Mouse (Mus musculus) kidney, embryonic 15.5 days (tissue): ENCODE results near the gene Kcnh7. TPM values are rescaled to one million over a fixed set of nuclear protein-coding genes. Genes with fewer than 3 reads are reported as not detected.

Source experiments
- ATAC-seq: fragments of 200-750 bp; cut with Nextera tagmentation; replicated peaks from 2 replicates; pipeline ENCODE4 v1.8.0; 2017; ENCODE audit warnings: moderate TSS enrichment; ENCODE audit not compliant: low FRiP score
- H3K27ac ChIP-seq: fragments of 300-500 bp; sonication (generic); 2 replicates; pipeline ENCODE4 v1.5.1; 2015; ENCODE audit warnings: mild to moderate bottlenecking, inconsistent platforms
- H3K27me3 ChIP-seq: fragments of 300-500 bp; sonication (generic); 2 replicates; pipeline ENCODE4 v1.6.1; 2015; ENCODE audit warnings: inconsistent platforms
- H3K36me3 ChIP-seq: fragments of 300-500 bp; sonication (generic); 2 replicates; pipeline ENCODE4 v1.6.1; 2015; ENCODE audit warnings: inconsistent platforms
- H3K4me1 ChIP-seq: fragments of 300-500 bp; sonication (generic); 2 replicates; pipeline ENCODE4 v1.6.1; 2015; ENCODE audit warnings: inconsistent platforms
- H3K4me2 ChIP-seq: fragments of 300-500 bp; sonication (generic); 2 replicates; pipeline ENCODE4 v1.6.1; 2015; ENCODE audit warnings: moderate library complexity, mild to moderate bottlenecking, inconsistent platforms
- H3K4me3 ChIP-seq: fragments of 300-500 bp; sonication (generic); replicated peaks from 2 replicates; pipeline ENCODE4 v1.5.1; 2015; ENCODE audit warnings: mild to moderate bottlenecking, inconsistent platforms
- H3K9ac ChIP-seq: fragments of 300-500 bp; sonication (generic); 2 replicates; pipeline ENCODE4 v1.6.1; 2015; ENCODE audit warnings: mild to moderate bottlenecking, inconsistent platforms
- H3K9me3 ChIP-seq: fragments of 300-500 bp; sonication (generic); replicated peaks from 2 replicates; pipeline ENCODE4 v1.6.1; 2016; ENCODE audit warnings: inconsistent platforms
- WGBS: fragments of 180-500 bp; shearing (Covaris S2); methylation state at CpG from one replicate; pipeline ENCODE4 v1.1.7; 2015; ENCODE audit warnings: mixed read lengths; 5-methylcytosine and 5-hydroxymethylcytosine counted together
- polyA plus RNA-seq: library from polyadenylated mRNA; unstranded; fragments of >200 nt; fragmentation: Nextera tagmentation; extraction: Ambion mirVana; gene quantifications from 2 replicates; pipeline ENCODE4 v1.2.1, GENCODE M21; 2015

The Kcnh7 gene
- polyA plus RNA-seq, 1 experiment from 2014 or later = 1.5 TPM

DNA sequence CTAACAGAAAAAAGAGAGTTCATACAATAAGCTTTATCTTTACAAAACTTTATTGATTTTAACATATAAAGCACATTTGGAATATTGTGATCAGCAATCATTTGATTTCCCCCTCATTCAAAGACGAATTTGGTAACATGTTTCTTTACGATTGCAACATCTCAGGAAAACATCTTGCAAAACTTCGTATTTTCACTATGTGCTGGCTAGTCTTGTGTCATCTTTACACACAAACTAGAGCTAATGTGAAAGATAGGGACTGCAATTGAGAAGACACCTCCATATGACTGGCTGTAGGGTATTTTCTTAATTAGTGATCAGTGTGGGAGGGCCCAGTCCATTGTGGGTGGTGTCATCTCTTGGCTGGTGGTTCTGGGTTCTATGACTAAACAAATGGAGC, 477.8 kb downstream of the Kcnh7 start:
- no peaks in the 10 kb centered on the region for H3K36me3 ChIP-seq
- H3K4me3 ChIP-seq = no peak overlapping the region
- H3K4me1 ChIP-seq = no peaks in the 10 kb centered on the region
- H3K27ac ChIP-seq = no peak overlapping the region
- H3K9ac ChIP-seq = no peak overlapping the region
- WGBS = 89% methylated on average over 3 of the region's 3 CpGs
- no peak overlapping the region for H3K4me2 ChIP-seq
- H3K27me3 ChIP-seq = no peaks in the 10 kb centered on the region
- H3K9me3 ChIP-seq = no peaks in the 10 kb centered on the region
- no peak for ATAC-seq

DNA sequence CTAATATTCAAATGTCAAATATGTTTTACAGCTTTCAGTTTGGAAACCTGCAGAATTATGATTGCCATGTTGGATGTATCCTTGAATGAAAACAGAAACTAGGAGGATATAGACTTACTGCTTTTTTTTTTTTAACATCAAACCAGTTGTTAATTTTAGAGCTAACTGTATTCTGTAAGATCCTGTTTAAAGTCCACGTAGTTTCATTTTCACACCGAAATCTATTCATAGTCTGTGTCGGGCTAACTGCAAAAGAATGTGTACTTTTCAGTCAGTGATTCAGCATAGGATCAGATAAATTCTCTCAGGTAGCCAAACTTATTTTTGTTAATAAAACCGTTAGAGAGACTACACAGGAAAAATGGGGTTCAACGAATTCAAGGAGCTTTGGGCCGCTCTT, 498.2 kb downstream of the Kcnh7 start:
- no peaks in the 10 kb centered on the region for H3K9me3 ChIP-seq
- 87% methylated on average over 6 of the region's 6 CpGs for WGBS
- H3K4me3 ChIP-seq = no peak overlapping the region
- H3K27ac ChIP-seq = no peak overlapping the region
- H3K36me3 ChIP-seq = no peaks in the 10 kb centered on the region
- no peaks in the 10 kb centered on the region for H3K27me3 ChIP-seq
- no peak overlapping the region for H3K9ac ChIP-seq
- no peak overlapping the region for H3K4me2 ChIP-seq
- no peaks in the 10 kb centered on the region for H3K4me1 ChIP-seq
- ATAC-seq = no peak

DNA sequence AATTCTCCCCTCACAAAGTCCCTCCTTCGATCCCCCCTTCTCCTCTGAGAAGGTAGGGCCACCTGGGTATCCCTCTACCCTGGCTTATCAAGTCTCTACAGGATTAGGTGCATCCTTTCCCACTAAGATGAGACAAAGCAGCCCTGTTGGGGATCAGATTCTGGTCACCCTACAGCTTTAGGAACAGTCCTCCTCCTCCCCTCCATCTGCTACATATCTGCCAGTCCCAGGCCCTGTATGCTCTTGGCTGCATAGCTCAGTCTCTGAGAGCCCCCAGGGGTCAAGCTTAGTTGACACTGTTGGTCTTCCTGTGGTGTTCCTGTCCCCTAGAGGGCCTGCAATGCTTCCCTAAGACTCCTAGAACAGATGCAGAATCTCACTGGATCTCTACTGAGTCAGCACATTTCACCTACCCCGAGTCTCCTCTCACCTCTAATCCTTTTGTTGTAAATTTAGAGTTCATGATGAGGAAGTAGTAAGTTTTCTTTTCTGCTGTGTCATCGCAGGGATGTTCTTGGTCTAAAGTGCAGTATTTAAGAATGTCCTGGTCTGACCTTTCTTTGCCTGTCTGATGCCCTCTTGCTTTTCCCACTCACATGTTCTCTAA, 499.0 kb downstream of the Kcnh7 start:
- ATAC-seq = 0 out of 2 replicates have a peak, but pooled peaks have one; percentile 29
- 46% methylated on average over 3 of the region's 3 CpGs for WGBS
- Histone ChIP-seq H3K4me2 (no peak overlapping the region), H3K4me1 (no peaks in the 10 kb centered on the region), H3K36me3 (no peaks in the 10 kb centered on the region), H3K4me3 (no peak overlapping the region), H3K27me3 (no peaks in the 10 kb centered on the region), H3K9me3 (no peaks in the 10 kb centered on the region), H3K9ac (no peak overlapping the region), H3K27ac (no peak overlapping the region)

DNA sequence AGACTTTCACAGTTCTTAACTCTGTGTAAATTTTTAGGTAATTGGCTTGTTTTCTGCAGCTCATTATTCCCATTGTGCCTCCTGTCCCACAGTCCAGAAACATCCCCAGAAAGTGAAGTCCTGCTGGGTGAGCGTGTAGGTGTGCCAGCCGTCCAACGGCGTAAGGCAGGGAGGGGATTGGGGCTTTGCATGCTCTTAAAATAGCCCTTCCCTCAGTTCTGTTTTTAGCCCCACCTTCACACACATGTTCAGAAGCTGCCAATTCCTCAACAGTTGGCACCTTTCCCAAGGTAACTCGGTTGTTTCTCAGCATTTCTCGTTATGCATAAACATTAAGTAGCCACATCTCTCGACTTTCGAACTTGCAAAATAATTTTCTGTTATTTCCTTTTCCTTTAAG, 502.4 kb downstream of the Kcnh7 start:
- Histone ChIP-seq H3K27ac (no peak overlapping the region), H3K4me3 (no peak overlapping the region), H3K36me3 (no peaks in the 10 kb centered on the region), H3K9ac (no peak overlapping the region), H3K27me3 (no peaks in the 10 kb centered on the region), H3K9me3 (no peaks in the 10 kb centered on the region), H3K4me2 (no peak overlapping the region), H3K4me1 (no peaks in the 10 kb centered on the region)
- 84% methylated on average over 8 of the region's 8 CpGs for WGBS
- ATAC-seq = no peak

DNA sequence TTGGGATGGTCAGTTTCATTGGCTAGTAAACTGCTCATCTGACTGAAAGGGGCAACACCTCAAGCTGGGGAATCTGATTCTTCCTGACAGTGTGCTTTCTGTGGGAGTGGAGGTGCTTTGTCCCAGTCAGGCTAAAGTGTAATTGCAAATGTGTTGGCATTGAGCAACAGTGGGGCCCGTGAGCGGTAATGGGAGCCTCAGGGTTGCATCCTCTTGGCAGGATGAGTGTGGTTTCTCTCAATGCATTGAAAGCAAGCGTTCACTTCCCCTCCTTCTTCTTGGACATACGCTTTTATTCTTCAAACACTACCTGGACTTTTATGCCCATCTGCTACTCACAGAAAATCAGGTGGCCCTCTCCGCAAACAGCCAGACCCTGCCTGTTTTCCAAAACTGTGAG, 511.3 kb downstream of the Kcnh7 start:
- WGBS = 87% methylated on average over 5 of the region's 5 CpGs
- no peak overlapping the region for H3K9ac ChIP-seq

DNA sequence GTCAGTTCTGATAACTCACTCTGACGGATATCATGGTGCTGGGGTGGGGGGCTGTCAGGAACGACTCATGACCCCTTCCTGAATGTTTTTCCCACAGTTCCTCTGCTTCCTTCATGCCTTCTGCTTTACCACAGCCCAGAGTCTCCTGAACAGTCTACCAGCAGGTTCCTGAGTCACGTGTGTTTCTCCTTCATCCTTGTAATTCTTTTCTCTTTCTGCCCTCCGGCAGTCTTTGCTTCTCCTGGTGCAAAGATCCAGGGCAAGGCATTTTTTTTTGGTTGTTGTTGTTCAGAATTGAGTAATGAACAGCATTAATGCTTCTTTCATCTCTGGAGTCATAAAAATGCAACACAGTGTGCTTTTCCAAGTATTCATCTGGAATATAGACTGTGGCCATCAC, 513.3 kb downstream of the Kcnh7 start:
- Histone ChIP-seq H3K9ac (no peak overlapping the region), H3K4me2 (no peak overlapping the region), H3K4me1 (no peaks in the 10 kb centered on the region), H3K9me3 (no peaks in the 10 kb centered on the region), H3K27ac (no peak overlapping the region), H3K27me3 (no peaks in the 10 kb centered on the region), H3K36me3 (no peaks in the 10 kb centered on the region), H3K4me3 (no peak overlapping the region)
- no peak for ATAC-seq
- 71% methylated on average over 4 of the region's 4 CpGs for WGBS

More for the DNA sequence above, 511.3 kb downstream of the Kcnh7 start:
- Histone ChIP-seq H3K4me2 (no peak overlapping the region), H3K4me1 (no peaks in the 10 kb centered on the region), H3K4me3 (no peak overlapping the region), H3K9me3 (no peaks in the 10 kb centered on the region), H3K27me3 (no peaks in the 10 kb centered on the region), H3K27ac (no peak overlapping the region), H3K36me3 (no peaks in the 10 kb centered on the region)
- ATAC-seq = no peak

DNA sequence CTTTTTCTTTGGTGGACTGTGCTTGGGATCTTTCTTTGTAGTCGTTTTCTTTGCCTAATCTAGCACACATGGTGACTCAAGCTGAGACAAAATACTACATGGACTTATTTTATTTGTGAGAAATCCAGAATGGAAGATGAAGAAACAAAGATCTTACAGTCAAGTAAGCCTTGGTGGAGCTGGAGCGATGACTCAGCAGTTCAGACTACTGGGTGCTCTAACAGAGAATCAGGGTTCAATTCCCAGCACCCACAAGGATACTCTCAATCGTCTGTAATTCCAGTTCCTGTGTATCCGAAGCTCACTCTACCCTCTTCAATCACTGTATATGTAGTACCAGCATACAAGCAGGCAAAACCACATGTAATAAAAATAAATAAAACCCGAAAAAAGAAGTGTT, 513.8 kb downstream of the Kcnh7 start:
- no peak overlapping the region for H3K4me3 ChIP-seq
- H3K4me2 ChIP-seq = no peak overlapping the region
- ATAC-seq = no peak; the same call in 1 of the 2 replicates
- no peaks in the 10 kb centered on the region for H3K27me3 ChIP-seq
- 71% methylated on average over 5 of the region's 5 CpGs for WGBS
- H3K9me3 ChIP-seq = no peaks in the 10 kb centered on the region
- peak overlapping the region; percentile 29; the same call in 1 of the 2 replicates for H3K27ac ChIP-seq
- H3K36me3 ChIP-seq = no peaks in the 10 kb centered on the region
- no peak overlapping the region for H3K9ac ChIP-seq
- H3K4me1 ChIP-seq = no peaks in the 10 kb centered on the region

DNA sequence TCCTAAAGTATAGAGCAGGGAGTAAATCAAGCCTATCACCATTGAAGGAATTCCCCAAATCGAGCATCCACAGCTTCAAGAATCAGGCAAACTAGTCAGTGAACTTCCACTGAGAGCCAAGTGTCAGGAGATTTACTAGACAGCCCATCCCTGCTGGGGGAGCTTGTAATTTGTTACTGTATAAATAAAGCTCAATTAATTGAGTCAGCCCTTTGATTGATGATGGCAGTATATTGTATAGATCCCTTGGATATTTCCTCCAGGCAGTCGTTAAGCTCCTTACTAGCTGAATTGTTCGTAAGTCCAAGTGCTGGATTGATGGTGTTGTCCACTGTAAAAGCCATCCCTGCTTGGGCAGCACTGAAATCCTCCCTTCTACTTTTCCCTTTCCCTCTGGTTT, 514.2 kb downstream of the Kcnh7 start:
- H3K4me2 ChIP-seq = no peak overlapping the region
- 25% methylated on average over 3 of the region's 3 CpGs for WGBS
- H3K4me1 ChIP-seq = no peaks in the 10 kb centered on the region
- ATAC-seq = peak; percentile 87
- no peaks in the 10 kb centered on the region for H3K27me3 ChIP-seq
- H3K4me3 ChIP-seq = no peak overlapping the region
- H3K36me3 ChIP-seq = no peaks in the 10 kb centered on the region
- no peaks in the 10 kb centered on the region for H3K9me3 ChIP-seq
- no peak overlapping the region for H3K9ac ChIP-seq
- peak overlapping the region; percentile 29; the same call in 1 of the 2 replicates for H3K27ac ChIP-seq

DNA sequence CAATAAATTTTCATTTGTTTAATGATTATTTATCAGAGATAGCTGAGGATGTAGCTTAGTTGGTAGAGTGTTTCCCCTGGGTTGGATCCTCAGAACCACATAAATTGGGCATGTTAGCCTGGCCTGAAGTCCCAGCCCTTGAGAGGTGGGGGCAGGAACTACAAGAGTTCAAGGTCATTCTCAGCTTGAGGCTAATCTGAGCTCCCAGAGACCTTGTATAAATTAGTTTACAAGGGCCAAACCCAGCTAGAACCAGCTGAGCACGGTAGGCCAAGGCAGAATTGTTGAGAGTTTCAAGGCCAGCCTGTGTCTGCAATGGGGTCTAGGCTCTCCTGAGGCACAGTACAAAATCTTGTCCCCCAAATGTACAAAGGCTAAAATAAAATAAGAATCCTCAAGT, 518.6 kb downstream of the Kcnh7 start:
- H3K9ac ChIP-seq = no peak overlapping the region
- WGBS = 48% methylated on average over 1 of the region's 1 CpGs
- no peaks in the 10 kb centered on the region for H3K27me3 ChIP-seq
- no peaks in the 10 kb centered on the region for H3K9me3 ChIP-seq
- no peaks in the 10 kb centered on the region for H3K4me1 ChIP-seq
- no peak overlapping the region for H3K4me3 ChIP-seq
- no peak for ATAC-seq
- no peak overlapping the region for H3K27ac ChIP-seq
- H3K36me3 ChIP-seq = no peaks in the 10 kb centered on the region
- H3K4me2 ChIP-seq = no peak overlapping the region

DNA sequence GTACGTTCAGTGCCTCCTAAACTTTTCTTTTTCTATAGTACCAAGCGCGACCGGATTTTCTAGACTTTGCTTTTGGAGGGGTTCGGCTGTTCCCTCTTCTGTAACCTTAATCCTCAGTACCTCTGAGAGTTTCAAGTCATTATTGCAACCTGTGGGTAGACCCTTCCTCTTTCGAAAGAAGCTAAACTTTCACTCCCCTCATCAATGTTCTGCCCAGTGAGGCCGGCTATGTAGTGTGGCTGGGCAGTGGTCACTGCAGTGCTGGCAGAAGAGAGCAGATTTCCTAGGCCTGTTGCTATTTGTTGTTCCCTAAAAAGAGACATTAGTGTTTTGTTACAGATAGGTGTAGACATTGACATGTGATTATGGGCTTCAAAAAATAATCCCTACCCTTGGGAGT, 519.2 kb downstream of the Kcnh7 start:
- 69% methylated on average over 7 of the region's 7 CpGs for WGBS
- Histone ChIP-seq H3K4me1 (no peaks in the 10 kb centered on the region), H3K4me2 (peak overlapping the region; percentile 78), H3K9me3 (no peaks in the 10 kb centered on the region), H3K4me3 (peak overlapping the region; percentile 56), H3K27me3 (no peaks in the 10 kb centered on the region), H3K27ac (no peak overlapping the region), H3K36me3 (no peaks in the 10 kb centered on the region), H3K9ac (no peak overlapping the region)
- ATAC-seq = no peak

DNA sequence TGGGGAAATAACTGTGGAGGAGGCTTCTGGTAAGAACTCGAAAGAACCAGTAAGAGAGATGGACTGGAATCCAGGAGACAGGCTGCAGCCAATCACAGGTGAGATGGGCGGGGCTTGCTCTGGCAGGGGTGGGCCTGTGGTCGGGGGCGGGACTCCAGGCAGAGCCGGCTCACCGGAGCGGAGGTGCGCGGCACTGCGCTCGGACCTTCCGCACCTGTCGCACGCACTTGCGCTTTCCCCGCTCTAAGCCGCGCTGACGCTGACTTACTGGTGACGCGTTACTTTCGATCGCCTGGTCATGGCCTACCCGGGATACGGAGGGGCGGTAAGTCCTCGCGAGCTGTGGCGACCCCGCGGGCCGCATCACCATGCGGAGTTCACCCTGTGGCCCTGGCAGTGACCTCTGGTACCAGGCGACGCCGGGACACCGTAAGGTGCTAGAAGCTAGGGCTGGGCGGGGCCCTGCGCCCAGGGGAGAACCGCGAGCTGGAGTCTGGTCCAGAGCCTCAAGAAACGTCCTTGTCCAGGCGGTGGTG, 519.9 kb downstream of the Kcnh7 start, which contains the start of gene Gca:
Gca (plus strand) TSS at position 151 of the 536 bp plus-strand sequence.
- peak within 1 kb of the TSS; percentile 56 for H3K4me3 ChIP-seq
- H3K36me3 ChIP-seq = no peaks in the 10 kb centered on the region
- no peak within 1 kb of the TSS for H3K27ac ChIP-seq
- H3K9ac ChIP-seq = peak within 1 kb of the TSS; percentile 40
- ATAC-seq = peak; percentile 99
- H3K4me1 ChIP-seq = no peaks in the 10 kb centered on the region
- 1% methylated on average over 43 of the region's 43 CpGs for WGBS
- peak within 1 kb of the TSS; percentile 78 for H3K4me2 ChIP-seq
- no peaks in the 10 kb centered on the region for H3K27me3 ChIP-seq
- no peaks in the 10 kb centered on the region for H3K9me3 ChIP-seq

DNA sequence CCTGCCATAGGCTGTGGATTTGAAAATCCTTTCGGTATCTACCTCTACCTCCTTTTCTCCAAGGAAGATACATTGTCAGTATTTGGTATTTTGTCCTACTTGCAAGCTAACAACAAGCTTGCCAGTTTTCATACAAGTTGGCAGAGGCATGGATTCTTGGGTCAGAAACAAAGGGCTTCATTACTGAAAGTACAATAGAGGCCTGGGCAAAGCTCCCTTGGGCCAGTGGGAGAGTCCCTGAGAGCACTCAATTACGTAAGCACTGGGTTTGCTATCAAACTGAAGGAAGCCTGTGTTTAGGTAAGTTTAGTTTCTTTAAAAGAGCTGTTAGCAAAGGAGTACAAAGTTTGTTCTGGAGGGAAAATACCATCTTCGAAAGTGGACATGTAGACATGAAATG, 521.5 kb downstream of the Kcnh7 start:
- Histone ChIP-seq H3K27me3 (no peaks in the 10 kb centered on the region), H3K27ac (no peak overlapping the region), H3K4me1 (no peaks in the 10 kb centered on the region), H3K36me3 (no peaks in the 10 kb centered on the region), H3K4me2 (no peak overlapping the region), H3K9ac (no peak overlapping the region), H3K4me3 (no peak overlapping the region), H3K9me3 (no peaks in the 10 kb centered on the region)
- ATAC-seq = no peak
- WGBS = 92% methylated on average over 3 of the region's 3 CpGs

DNA sequence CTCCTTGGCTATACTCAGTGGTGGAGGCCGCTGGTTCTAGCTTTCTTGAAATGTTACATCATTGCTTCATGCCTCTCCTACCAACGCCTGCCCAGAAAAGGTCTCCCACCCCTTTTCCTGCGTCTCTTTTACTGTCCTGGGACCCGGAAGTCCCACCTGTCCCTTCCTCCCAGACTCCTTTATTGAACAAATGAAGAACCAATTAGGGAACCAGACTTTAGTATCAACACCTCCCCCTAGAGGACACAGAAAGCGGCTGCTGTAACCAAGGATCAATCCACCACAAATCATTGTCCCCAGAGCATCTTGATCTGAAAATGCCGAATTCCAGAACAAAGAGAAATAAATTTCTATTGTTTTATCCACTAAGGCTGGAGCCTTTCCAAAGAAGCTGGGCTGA, 523.5 kb downstream of the Kcnh7 start:
- no peak overlapping the region for H3K9ac ChIP-seq
- ATAC-seq = no peak
- no peaks in the 10 kb centered on the region for H3K4me1 ChIP-seq
- H3K36me3 ChIP-seq = no peaks in the 10 kb centered on the region
- H3K4me3 ChIP-seq = no peak overlapping the region
- H3K27me3 ChIP-seq = no peaks in the 10 kb centered on the region
- no peaks in the 10 kb centered on the region for H3K9me3 ChIP-seq
- H3K27ac ChIP-seq = no peak overlapping the region
- H3K4me2 ChIP-seq = no peak overlapping the region
- WGBS = 46% methylated on average over 6 of the region's 6 CpGs
